Mouse (Mus musculus): ENCODE results near the gene Gm29133. TPM values are rescaled to one million over a fixed set of nuclear protein-coding genes. Genes with fewer than 3 reads are reported as not detected.

Gene Gm29133
- polyA plus RNA-seq, 1 experiment: not detected

GRCm38 (mm10) chr3:75730982-75731600 lies 16.9 kb upstream of the Gm29133 start:
- H3K9me3 ChIP-seq (replicated peaks; ENCODE audit: control insufficient read depth, insufficient read depth, low read length, poor library complexity, severe bottlenecking): peaks cover 4% of the 10 kb centered on the region
- no peak for TF ChIP-seq CTCF (IDR thresholded peaks at IDR 0.05; ENCODE audit: low read depth, low read length)
- no peak for TF ChIP-seq EP300 (IDR thresholded peaks at IDR 0.05; ENCODE audit: insufficient read depth, low read depth, low read length)
- no peak for TF ChIP-seq POLR2A (IDR thresholded peaks at IDR 0.05; ENCODE audit: insufficient read depth, low read length)

GRCm38 (mm10) chr3:75743664-75744437 lies 4.1 kb upstream of the Gm29133 start:
- H3K9ac ChIP-seq (ENCODE audit: low read depth, poor library complexity, severe bottlenecking): no peak overlapping the region
- no peaks in the 10 kb centered on the region for H3K9me3 ChIP-seq (replicated peaks; ENCODE audit: control insufficient read depth, insufficient read depth, low read length, poor library complexity, severe bottlenecking)
- no peak overlapping the region for H3K4me3 ChIP-seq (ENCODE audit: low read depth, low read length)
- H3K27ac ChIP-seq (ENCODE audit: insufficient read depth, low read length): no peak overlapping the region
- no peaks in the 10 kb centered on the region for H3K36me3 ChIP-seq (ENCODE audit: control insufficient read depth, insufficient read depth, low read length, poor library complexity, severe bottlenecking)
- no peaks in the 10 kb centered on the region for H3K4me1 ChIP-seq (ENCODE audit: control insufficient read depth, insufficient read depth, low read length)
- no peak for TF ChIP-seq EP300 (IDR thresholded peaks at IDR 0.05; ENCODE audit: insufficient read depth, low read depth, low read length)
- TF ChIP-seq POLR2A (IDR thresholded peaks at IDR 0.05; ENCODE audit: insufficient read depth, low read length): no peak
- TF ChIP-seq CTCF (IDR thresholded peaks at IDR 0.05; ENCODE audit: low read depth, low read length): no peak
- H3K27me3 ChIP-seq (ENCODE audit: control insufficient read depth, insufficient read depth, low read length, poor library complexity, severe bottlenecking): no peaks in the 10 kb centered on the region

More at GRCm38 (mm10) chr3:75730982-75731600, 16.9 kb upstream of the Gm29133 start:
- H3K4me1 ChIP-seq (ENCODE audit: control insufficient read depth, insufficient read depth, low read length): no peaks in the 10 kb centered on the region
- H3K36me3 ChIP-seq (ENCODE audit: control insufficient read depth, insufficient read depth, low read length, poor library complexity, severe bottlenecking): no peaks in the 10 kb centered on the region
- no peaks in the 10 kb centered on the region for H3K27me3 ChIP-seq (ENCODE audit: control insufficient read depth, insufficient read depth, low read length, poor library complexity, severe bottlenecking)
- H3K4me3 ChIP-seq (ENCODE audit: low read depth, low read length): no peak overlapping the region
- H3K9ac ChIP-seq (ENCODE audit: low read depth, poor library complexity, severe bottlenecking): no peak overlapping the region
- H3K27ac ChIP-seq (ENCODE audit: insufficient read depth, low read length): no peak overlapping the region

- H3K27me3 ChIP-seq (ENCODE audit: control insufficient read depth, insufficient read depth, low read length, poor library complexity, severe bottlenecking): no peaks in the 10 kb centered on the region
- no peak overlapping the region for H3K27ac ChIP-seq (ENCODE audit: insufficient read depth, low read length)
- no peak overlapping the region for H3K9ac ChIP-seq (ENCODE audit: low read depth, poor library complexity, severe bottlenecking)
- no peak overlapping the region for H3K4me3 ChIP-seq (ENCODE audit: low read depth, low read length)
- no peaks in the 10 kb centered on the region for H3K4me1 ChIP-seq (ENCODE audit: control insufficient read depth, insufficient read depth, low read length)
- H3K9me3 ChIP-seq (replicated peaks; ENCODE audit: control insufficient read depth, insufficient read depth, low read length, poor library complexity, severe bottlenecking): no peaks in the 10 kb centered on the region
- no peak for TF ChIP-seq EP300 (IDR thresholded peaks at IDR 0.05; ENCODE audit: insufficient read depth, low read depth, low read length)
- TF ChIP-seq CTCF (IDR thresholded peaks at IDR 0.05; ENCODE audit: low read depth, low read length): no peak
- TF ChIP-seq POLR2A (IDR thresholded peaks at IDR 0.05; ENCODE audit: insufficient read depth, low read length): no peak
- H3K36me3 ChIP-seq (ENCODE audit: control insufficient read depth, insufficient read depth, low read length, poor library complexity, severe bottlenecking): no peaks in the 10 kb centered on the region
Measured at GRCm38 (mm10) chr3:75745343-75745742, 2.7 kb upstream of the Gm29133 start.

- Histone ChIP-seq H3K27me3 (ENCODE audit: control insufficient read depth, insufficient read depth, low read length, poor library complexity, severe bottlenecking) (no peaks in the 10 kb centered on the region), H3K4me3 (ENCODE audit: low read depth, low read length) (no peak overlapping the region), H3K9me3 (replicated peaks; ENCODE audit: control insufficient read depth, insufficient read depth, low read length, poor library complexity, severe bottlenecking) (no peaks in the 10 kb centered on the region), H3K36me3 (ENCODE audit: control insufficient read depth, insufficient read depth, low read length, poor library complexity, severe bottlenecking) (no peaks in the 10 kb centered on the region), H3K4me1 (ENCODE audit: control insufficient read depth, insufficient read depth, low read length) (no peaks in the 10 kb centered on the region), H3K9ac (ENCODE audit: low read depth, poor library complexity, severe bottlenecking) (no peak overlapping the region), H3K27ac (ENCODE audit: insufficient read depth, low read length) (no peak overlapping the region)
- no peak for TF ChIP-seq CTCF (IDR thresholded peaks at IDR 0.05; ENCODE audit: low read depth, low read length)
- TF ChIP-seq EP300 (IDR thresholded peaks at IDR 0.05; ENCODE audit: insufficient read depth, low read depth, low read length): no peak
- TF ChIP-seq POLR2A (IDR thresholded peaks at IDR 0.05; ENCODE audit: insufficient read depth, low read length): no peak
Measured at GRCm38 (mm10) chr3:75763351-75763750, 15.4 kb downstream of the Gm29133 start.

GRCm38 (mm10) chr3:75774253-75774652 lies 26.3 kb downstream of the Gm29133 start:
- TF ChIP-seq CTCF (IDR thresholded peaks at IDR 0.05; ENCODE audit: low read depth, low read length) (no peak), EP300 (IDR thresholded peaks at IDR 0.05; ENCODE audit: insufficient read depth, low read depth, low read length) (no peak), POLR2A (IDR thresholded peaks at IDR 0.05; ENCODE audit: insufficient read depth, low read length) (no peak)
- H3K4me1 ChIP-seq (ENCODE audit: control insufficient read depth, insufficient read depth, low read length): no peaks in the 10 kb centered on the region
- H3K9ac ChIP-seq (ENCODE audit: low read depth, poor library complexity, severe bottlenecking): no peak overlapping the region

GRCm38 (mm10) chr3:75808001-75808400 lies 60.0 kb downstream of the Gm29133 start:
- no peak overlapping the region for H3K4me3 ChIP-seq (ENCODE audit: low read depth, low read length)
- TF ChIP-seq CTCF (IDR thresholded peaks at IDR 0.05; ENCODE audit: low read depth, low read length): no peak
- no peak for TF ChIP-seq EP300 (IDR thresholded peaks at IDR 0.05; ENCODE audit: insufficient read depth, low read depth, low read length)
- no peaks in the 10 kb centered on the region for H3K9me3 ChIP-seq (replicated peaks; ENCODE audit: control insufficient read depth, insufficient read depth, low read length, poor library complexity, severe bottlenecking)
- no peaks in the 10 kb centered on the region for H3K4me1 ChIP-seq (ENCODE audit: control insufficient read depth, insufficient read depth, low read length)
- H3K36me3 ChIP-seq (ENCODE audit: control insufficient read depth, insufficient read depth, low read length, poor library complexity, severe bottlenecking): no peaks in the 10 kb centered on the region
- H3K27me3 ChIP-seq (ENCODE audit: control insufficient read depth, insufficient read depth, low read length, poor library complexity, severe bottlenecking): no peaks in the 10 kb centered on the region
- H3K9ac ChIP-seq (ENCODE audit: low read depth, poor library complexity, severe bottlenecking): no peak overlapping the region
- H3K27ac ChIP-seq (ENCODE audit: insufficient read depth, low read length): no peak overlapping the region

More at GRCm38 (mm10) chr3:75774253-75774652, 26.3 kb downstream of the Gm29133 start:
- H3K27ac ChIP-seq (ENCODE audit: insufficient read depth, low read length): no peak overlapping the region
- no peak overlapping the region for H3K4me3 ChIP-seq (ENCODE audit: low read depth, low read length)
- no peaks in the 10 kb centered on the region for H3K9me3 ChIP-seq (replicated peaks; ENCODE audit: control insufficient read depth, insufficient read depth, low read length, poor library complexity, severe bottlenecking)
- H3K27me3 ChIP-seq (ENCODE audit: control insufficient read depth, insufficient read depth, low read length, poor library complexity, severe bottlenecking): no peaks in the 10 kb centered on the region
- H3K36me3 ChIP-seq (ENCODE audit: control insufficient read depth, insufficient read depth, low read length, poor library complexity, severe bottlenecking): no peaks in the 10 kb centered on the region

Measured in ES-Bruce4 (cell line).